Mouse (Mus musculus) liver, postnatal 0 days (tissue): ENCODE measurements around the gene Tut1.

Experiments used
- CTCF ChIP-seq: sonication (generic); IDR thresholded peaks from 2 replicates; pipeline ENCODE4 v1.5.1; 2016; ENCODE audit warnings: antibody characterized with exemption, low read depth
- EP300 ChIP-seq: IDR thresholded peaks from 2 replicates; pipeline ENCODE4 v1.6.1; 2016; ENCODE audit warnings: antibody characterized with exemption, low read depth, mild to moderate bottlenecking

GRCm38 (mm10) chr19:8994813-8995607 is 41.4 kb downstream of the Tut1 start:
- no peak for TF ChIP-seq CTCF
- no peak for TF ChIP-seq EP300
